Mouse (Mus musculus): ENCODE measurements at regions not wholly inside any gene's neighbourhood (a gene's known extent, or its start where the extent isn't known, plus 50 kb on each side); places are given as distances from the start of the nearest gene placed in this dataset.

DNA sequence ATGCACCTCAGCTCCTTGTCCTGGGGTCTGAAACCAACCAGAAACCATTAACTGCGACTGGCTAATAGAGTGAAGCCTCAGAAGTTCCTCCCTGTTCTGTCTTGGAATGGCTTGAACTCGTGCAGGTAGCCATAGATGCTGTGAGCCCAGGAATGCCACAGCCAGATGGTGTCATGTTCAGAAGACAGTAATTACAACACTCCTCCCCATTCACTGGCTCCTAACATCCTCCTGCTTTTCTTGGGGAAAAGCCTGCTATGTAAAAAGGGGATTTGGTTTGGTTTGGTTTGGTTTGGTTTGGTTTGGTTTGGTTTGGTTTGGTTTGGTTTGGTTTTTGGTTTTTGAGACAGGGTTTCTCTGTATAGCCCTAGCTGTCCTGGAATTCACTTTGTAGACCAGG lies 59.7 kb upstream of the Chd2 start:
- TF ChIP-seq CTCF (IDR thresholded peaks at IDR 0.05; ENCODE audit: extremely low read depth, insufficient read length, insufficient replicate concordance, low read depth, low read length) = no peak
- TF ChIP-seq POLR2A (IDR thresholded peaks at IDR 0.05; ENCODE audit: low read depth, low read length) = no peak

Measured in small intestine, adult 2 months (tissue).